Mouse (Mus musculus): Measurements from ENCODE around the gene Morc2b. TPM values are rescaled to one million over a fixed set of nuclear protein-coding genes. Genes with fewer than 3 reads are reported as not detected.
"Not testable (repeated sequence)": the region's sequence is repeated elsewhere in the genome, so short reads cannot be mapped to it uniquely, and the experiment has no call there.

Gene Morc2b
- 0.11 TPM in 1 of 2 replicates, not detected in the other for polyA plus RNA-seq (2015; fragmentation: Nextera tagmentation; extraction: Ambion mirVana)

DNA sequence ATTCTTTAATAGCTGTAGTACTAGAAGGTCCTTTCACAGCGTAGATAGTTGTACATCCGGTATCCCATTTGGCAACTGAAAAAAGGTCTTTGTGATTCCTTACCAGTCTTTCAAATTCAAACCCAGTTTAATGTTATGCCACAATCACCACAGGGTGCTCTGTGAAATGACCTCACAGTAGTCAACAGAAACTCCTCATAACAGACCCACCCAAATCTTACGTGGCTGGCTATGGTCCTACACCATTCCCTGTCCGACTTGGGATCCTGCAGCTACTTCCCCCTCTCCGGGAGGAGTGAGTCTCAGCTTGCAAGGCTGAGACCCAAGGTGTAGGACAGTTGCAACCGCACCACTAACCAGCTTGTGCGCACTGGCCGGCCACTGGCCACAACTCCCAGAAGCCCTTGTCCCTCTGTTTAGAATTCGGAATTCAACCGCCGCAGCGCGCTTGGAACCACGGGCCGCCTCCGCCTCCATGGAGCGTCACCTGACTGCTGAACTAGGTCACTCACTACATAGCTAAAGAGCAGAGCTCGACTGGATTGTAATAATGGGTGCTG is at the start of gene Morc2b:
Gene Morc2b, minus strand, starts transcription at position 423 of the 560 bp plus-strand sequence.
- Histone ChIP-seq H3K27me3 (no peaks in the 10 kb centered on the region), H3K4me2 (replicated peaks) (no peak within 1 kb of the TSS), H3K9ac (no peak within 1 kb of the TSS), H3K4me3 (replicated peaks) (no peak within 1 kb of the TSS), H3K36me3 (no peaks in the 10 kb centered on the region), H3K27ac (replicated peaks) (no peak within 1 kb of the TSS), H3K9me3 (replicated peaks) (no peaks in the 10 kb centered on the region), H3K4me1 (no peaks in the 10 kb centered on the region)
- WGBS = 72% methylated on average over 18 of the region's 18 CpGs
- ATAC-seq (ENCODE audit: insufficient number of reproducible peaks, low FRiP score, low TSS enrichment, low read depth) = no peak

GRCm38 (mm10) chr17:33168147-33168546 is 28.7 kb upstream of the Morc2b start, which contains the start of gene Olfr55:
TSS of gene Olfr55 (plus strand) at chr17:33168447.
- 86% methylated on average over 1 of the region's 1 CpGs for WGBS
- H3K27ac ChIP-seq (replicated peaks); ATAC-seq (ENCODE audit: insufficient number of reproducible peaks, low FRiP score, low TSS enrichment, low read depth); H3K9me3 ChIP-seq (replicated peaks); H3K4me2 ChIP-seq (replicated peaks); H3K4me1 ChIP-seq; H3K27me3 ChIP-seq; H3K4me3 ChIP-seq (replicated peaks); H3K36me3 ChIP-seq; H3K9ac ChIP-seq: not testable (repeated sequence)

- Histone ChIP-seq H3K27me3 (no peaks in the 10 kb centered on the region), H3K4me3 (replicated peaks) (no peak overlapping the region), H3K4me2 (replicated peaks) (no peak overlapping the region), H3K36me3 (no peaks in the 10 kb centered on the region), H3K27ac (replicated peaks) (no peak overlapping the region), H3K9ac (no peak overlapping the region), H3K4me1 (no peaks in the 10 kb centered on the region), H3K9me3 (replicated peaks) (no peaks in the 10 kb centered on the region)
- no peak for ATAC-seq (ENCODE audit: insufficient number of reproducible peaks, low FRiP score, low TSS enrichment, low read depth)
- 62% methylated on average over 2 of the region's 2 CpGs for WGBS
Measured at GRCm38 (mm10) chr17:33126257-33126656, 13.2 kb downstream of the Morc2b start.

GRCm38 (mm10) chr17:33124546-33124945 is 14.9 kb downstream of the Morc2b start:
- Histone ChIP-seq H3K4me2 (replicated peaks) (no peak overlapping the region), H3K27ac (replicated peaks) (no peak overlapping the region), H3K36me3 (no peaks in the 10 kb centered on the region), H3K4me1 (no peaks in the 10 kb centered on the region), H3K9me3 (replicated peaks) (no peaks in the 10 kb centered on the region), H3K27me3 (no peaks in the 10 kb centered on the region), H3K9ac (no peak overlapping the region), H3K4me3 (replicated peaks) (no peak overlapping the region)
- no peak for ATAC-seq (ENCODE audit: insufficient number of reproducible peaks, low FRiP score, low TSS enrichment, low read depth)

DNA sequence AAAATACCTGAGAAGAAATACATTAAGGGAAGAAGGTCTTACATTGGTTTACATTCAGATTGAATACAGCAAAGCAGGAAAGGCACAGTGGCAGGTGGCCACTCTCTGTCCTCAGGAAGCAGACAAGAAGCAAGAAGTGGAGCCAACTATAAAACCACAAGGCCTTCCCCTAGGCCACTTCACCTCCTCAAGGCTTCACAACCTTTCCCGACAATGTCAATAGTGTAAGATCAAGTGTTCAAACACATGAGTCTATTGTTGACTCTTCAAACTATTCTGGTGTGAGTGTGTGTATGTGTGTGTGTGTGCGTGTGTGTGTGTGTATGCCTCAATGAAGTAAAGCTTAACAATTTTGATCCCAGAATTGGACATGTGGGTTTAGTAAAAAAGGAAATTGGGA is 42.1 kb downstream of the Morc2b start:
- Histone ChIP-seq H3K27ac (replicated peaks) (no peak overlapping the region), H3K27me3 (no peaks in the 10 kb centered on the region), H3K4me3 (replicated peaks) (no peak overlapping the region), H3K9me3 (replicated peaks) (no peaks in the 10 kb centered on the region), H3K4me2 (replicated peaks) (no peak overlapping the region), H3K4me1 (peaks cover 7% of the 10 kb centered on the region), H3K36me3 (no peaks in the 10 kb centered on the region), H3K9ac (no peak overlapping the region)
- ATAC-seq (ENCODE audit: insufficient number of reproducible peaks, low FRiP score, low TSS enrichment, low read depth) = no peak
- WGBS = 82% methylated on average over 2 of the region's 2 CpGs

GRCm38 (mm10) chr17:33092391-33093193 is 46.9 kb downstream of the Morc2b start:
- peak overlapping the region; percentile 77 for H3K4me3 ChIP-seq (replicated peaks)
- H3K27ac ChIP-seq (replicated peaks) = peak overlapping the region; percentile 89
- peaks cover 10% of the 10 kb centered on the region for H3K4me1 ChIP-seq
- ATAC-seq (ENCODE audit: insufficient number of reproducible peaks, low FRiP score, low TSS enrichment, low read depth) = peak; percentile 72; the same call in 1 of the 2 replicates
- H3K9me3 ChIP-seq (replicated peaks) = no peaks in the 10 kb centered on the region
- WGBS = 2% methylated on average over 31 of the region's 31 CpGs
- H3K36me3 ChIP-seq = no peaks in the 10 kb centered on the region
- peak overlapping the region; percentile 54 for H3K4me2 ChIP-seq (replicated peaks)
- peak overlapping the region; percentile 62 for H3K9ac ChIP-seq
- H3K27me3 ChIP-seq = no peaks in the 10 kb centered on the region

GRCm38 (mm10) chr17:33091630-33092029 is 47.9 kb downstream of the Morc2b start:
- no peaks in the 10 kb centered on the region for H3K9me3 ChIP-seq (replicated peaks)
- no peak overlapping the region for H3K9ac ChIP-seq
- H3K27ac ChIP-seq (replicated peaks) = no peak overlapping the region
- H3K4me3 ChIP-seq (replicated peaks) = no peak overlapping the region
- no peak for ATAC-seq (ENCODE audit: insufficient number of reproducible peaks, low FRiP score, low TSS enrichment, low read depth)
- H3K4me1 ChIP-seq = peaks cover 10% of the 10 kb centered on the region
- H3K36me3 ChIP-seq = no peaks in the 10 kb centered on the region
- H3K27me3 ChIP-seq = no peaks in the 10 kb centered on the region
- 94% methylated on average over 1 of the region's 1 CpGs for WGBS
- no peak overlapping the region for H3K4me2 ChIP-seq (replicated peaks)

DNA sequence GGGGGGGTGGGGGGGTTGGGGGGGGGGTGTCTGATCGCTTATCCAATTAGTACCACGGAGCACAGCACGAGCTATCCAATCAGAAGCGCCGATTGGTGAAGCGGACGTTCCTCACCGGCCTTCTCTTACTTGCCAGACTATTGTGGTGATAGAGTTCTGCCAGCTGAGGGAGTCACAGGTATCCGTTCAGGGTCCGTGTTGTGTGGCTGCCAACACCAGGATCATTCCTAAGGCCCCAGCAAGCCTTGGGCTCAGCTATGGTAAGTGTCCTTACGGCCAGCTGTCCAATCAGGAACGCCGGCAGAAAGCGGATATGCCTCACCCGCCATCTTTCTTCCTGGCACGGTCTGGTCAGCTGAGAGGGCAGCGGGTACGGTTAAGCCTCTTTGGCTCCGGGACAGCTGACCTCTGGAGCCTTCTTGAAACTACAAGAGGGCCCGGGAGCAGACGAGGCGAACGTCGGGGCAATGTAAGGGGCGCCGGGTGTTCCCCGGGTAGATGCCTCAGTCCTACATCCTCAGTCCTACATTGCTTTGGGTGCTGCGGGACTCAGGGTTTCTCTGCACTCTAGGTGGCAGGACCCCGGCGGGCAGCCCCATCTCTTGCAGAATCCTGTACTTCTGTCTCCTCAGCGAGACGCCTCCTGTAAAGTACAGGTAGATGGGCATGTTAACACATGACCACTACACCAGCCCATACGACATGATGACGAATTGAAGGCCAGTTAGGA is 50.1 kb downstream of the Morc2b start, which contains the start of gene Zfp563:
Gene Zfp563, plus strand, starts transcription at position 91 of the 730 bp plus-strand sequence.
- H3K27me3 ChIP-seq = no peaks in the 10 kb centered on the region
- peak within 1 kb of the TSS; percentile 57 for H3K4me2 ChIP-seq (replicated peaks)
- peak within 1 kb of the TSS; percentile 67 for H3K9ac ChIP-seq
- H3K4me1 ChIP-seq = peaks cover 10% of the 10 kb centered on the region
- peak within 1 kb of the TSS; percentile 65 for H3K4me3 ChIP-seq (replicated peaks)
- no peaks in the 10 kb centered on the region for H3K9me3 ChIP-seq (replicated peaks)
- H3K27ac ChIP-seq (replicated peaks) = peak within 1 kb of the TSS; percentile 91
- peak; percentile 88 for ATAC-seq (ENCODE audit: insufficient number of reproducible peaks, low FRiP score, low TSS enrichment, low read depth)
- 3% methylated on average over 34 of the region's 34 CpGs for WGBS
- H3K36me3 ChIP-seq = no peaks in the 10 kb centered on the region

GRCm38 (mm10) chr17:33067958-33068357 is 71.5 kb downstream of the Morc2b start, which contains the start of gene 4921501E09Rik:
TSS of gene 4921501E09Rik (minus strand) at chr17:33068058.
- Histone ChIP-seq H3K27me3 (no peaks in the 10 kb centered on the region), H3K4me1 (no peaks in the 10 kb centered on the region), H3K36me3 (no peaks in the 10 kb centered on the region), H3K4me3 (replicated peaks) (no peak within 1 kb of the TSS), H3K9ac (no peak within 1 kb of the TSS), H3K27ac (replicated peaks) (no peak within 1 kb of the TSS), H3K9me3 (replicated peaks) (no peaks in the 10 kb centered on the region), H3K4me2 (replicated peaks) (no peak within 1 kb of the TSS)
- WGBS = 58% methylated on average over 1 of the region's 1 CpGs
- ATAC-seq (ENCODE audit: insufficient number of reproducible peaks, low FRiP score, low TSS enrichment, low read depth) = no peak
